Mouse (Mus musculus): ENCODE data around the gene Rsph1.

DNA sequence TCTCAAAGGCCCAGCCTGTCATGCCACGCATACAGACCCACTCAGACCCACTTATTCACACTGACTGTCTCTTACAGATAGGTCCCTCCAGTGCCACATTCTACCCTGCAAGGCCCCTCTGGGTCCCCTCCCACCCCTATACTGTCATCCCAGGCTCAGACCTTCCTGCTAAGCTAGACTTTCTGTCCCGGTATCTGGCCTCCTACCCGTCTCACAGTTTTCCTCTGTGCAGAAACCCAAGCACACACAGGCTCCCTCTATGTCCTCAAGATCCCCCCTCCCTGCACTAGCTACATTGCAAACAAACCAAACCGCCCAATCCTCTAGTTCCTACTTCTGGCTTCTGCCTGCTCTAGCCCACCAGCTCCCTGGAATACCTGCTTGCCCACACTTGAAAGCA lies 748 bp upstream of the Rsph1 start:
- TF ChIP-seq CTCF (IDR thresholded peaks at IDR 0.05; ENCODE audit: low read depth, low read length) (no peak), POLR2A (IDR thresholded peaks at IDR 0.05; ENCODE audit: extremely low read depth, insufficient read depth, low read length) (no peak)

Data from liver, adult 2 months (tissue).